Mouse (Mus musculus): Measurements from ENCODE around the gene Oxld1.

Oxld1 gene

GRCm38 (mm10) chr11:120457772-120458751 is at the start of gene Oxld1, which contains the start of gene Ccdc137:
Oxld1 (minus strand) TSS chr11:120458068.
Ccdc137 (plus strand) TSS chr11:120458115.
- in situ Hi-C loops (cut with MboI, MseI): no loop called here

- in situ Hi-C loops (cut with MboI, MseI): no loop called here
Observed at GRCm38 (mm10) chr11:120506899-120507298, 49.0 kb upstream of the Oxld1 start.

GRCm38 (mm10) chr11:120505661-120506060 is 47.8 kb upstream of the Oxld1 start:
- in situ Hi-C loops (cut with MboI, MseI): no loop called here

- in situ Hi-C loops (cut with MboI, MseI): no loop called here
Observed at GRCm38 (mm10) chr11:120501701-120502100, 43.8 kb upstream of the Oxld1 start.

GRCm38 (mm10) chr11:120501018-120501417 is 43.1 kb upstream of the Oxld1 start:
- in situ Hi-C loops (cut with MboI, MseI): no loop called here

GRCm38 (mm10) chr11:120500357-120500756 is 42.5 kb upstream of the Oxld1 start:
- in situ Hi-C loops (cut with MboI, MseI): no loop called here

GRCm38 (mm10) chr11:120499894-120500293 is 42.0 kb upstream of the Oxld1 start:
- in situ Hi-C loops (cut with MboI, MseI): no loop called here

- in situ Hi-C loops (cut with MboI, MseI): no loop called here
Observed at GRCm38 (mm10) chr11:120498891-120499290, 41.0 kb upstream of the Oxld1 start.

GRCm38 (mm10) chr11:120498226-120498625 is 40.4 kb upstream of the Oxld1 start:
- in situ Hi-C loops (cut with MboI, MseI): no loop called here

DNA sequence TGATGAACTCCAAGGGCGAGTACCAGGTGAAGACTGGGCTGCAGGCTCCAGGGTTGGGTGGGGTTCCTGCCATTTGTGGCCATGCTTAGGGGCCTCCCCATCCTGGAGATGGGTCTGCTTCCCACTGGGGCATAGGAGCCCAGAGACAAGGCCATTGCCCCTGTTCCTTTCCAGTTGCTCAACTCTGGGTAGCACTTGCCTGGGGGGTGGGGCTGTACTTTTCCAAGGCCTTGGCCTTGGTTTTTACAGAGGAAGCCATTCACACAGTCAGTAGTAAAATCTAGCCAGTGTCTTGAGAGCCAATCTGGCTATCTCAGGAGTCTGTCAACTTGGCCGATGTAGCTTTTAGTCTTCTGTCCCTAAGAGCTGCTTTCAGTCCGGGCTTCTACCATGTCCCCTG is 39.6 kb upstream of the Oxld1 start:
- in situ Hi-C loops (cut with MboI, MseI): no loop called here

DNA sequence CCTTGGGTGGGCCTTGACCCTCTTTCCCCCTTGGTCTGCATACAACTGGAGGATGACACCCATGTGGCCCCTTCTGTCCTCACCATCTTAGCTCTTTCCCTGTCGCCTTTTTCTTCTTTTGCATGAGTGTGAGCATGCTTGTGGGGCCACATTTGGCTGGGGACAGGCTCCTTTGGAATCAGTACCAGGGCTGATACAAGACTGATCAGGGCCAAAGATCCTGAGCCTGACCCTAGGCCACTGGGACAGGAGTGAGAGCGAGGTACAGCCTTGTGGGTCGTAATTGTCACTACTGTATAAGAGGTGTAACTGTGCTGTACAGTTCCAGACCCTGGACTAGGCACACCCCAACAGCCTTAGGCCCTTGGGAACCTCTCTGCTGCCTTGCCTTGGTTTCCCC is 36.0 kb upstream of the Oxld1 start:
- in situ Hi-C loops (cut with MboI, MseI): no loop called here

GRCm38 (mm10) chr11:120493351-120493750 is 35.5 kb upstream of the Oxld1 start:
- in situ Hi-C loops (cut with MboI, MseI): no loop called here

- in situ Hi-C loops (cut with MboI, MseI): no loop called here
Observed at GRCm38 (mm10) chr11:120492878-120493203, 35.0 kb upstream of the Oxld1 start.

GRCm38 (mm10) chr11:120492024-120492877 is 34.4 kb upstream of the Oxld1 start:
- in situ Hi-C loops (cut with MboI, MseI): no loop called here

DNA sequence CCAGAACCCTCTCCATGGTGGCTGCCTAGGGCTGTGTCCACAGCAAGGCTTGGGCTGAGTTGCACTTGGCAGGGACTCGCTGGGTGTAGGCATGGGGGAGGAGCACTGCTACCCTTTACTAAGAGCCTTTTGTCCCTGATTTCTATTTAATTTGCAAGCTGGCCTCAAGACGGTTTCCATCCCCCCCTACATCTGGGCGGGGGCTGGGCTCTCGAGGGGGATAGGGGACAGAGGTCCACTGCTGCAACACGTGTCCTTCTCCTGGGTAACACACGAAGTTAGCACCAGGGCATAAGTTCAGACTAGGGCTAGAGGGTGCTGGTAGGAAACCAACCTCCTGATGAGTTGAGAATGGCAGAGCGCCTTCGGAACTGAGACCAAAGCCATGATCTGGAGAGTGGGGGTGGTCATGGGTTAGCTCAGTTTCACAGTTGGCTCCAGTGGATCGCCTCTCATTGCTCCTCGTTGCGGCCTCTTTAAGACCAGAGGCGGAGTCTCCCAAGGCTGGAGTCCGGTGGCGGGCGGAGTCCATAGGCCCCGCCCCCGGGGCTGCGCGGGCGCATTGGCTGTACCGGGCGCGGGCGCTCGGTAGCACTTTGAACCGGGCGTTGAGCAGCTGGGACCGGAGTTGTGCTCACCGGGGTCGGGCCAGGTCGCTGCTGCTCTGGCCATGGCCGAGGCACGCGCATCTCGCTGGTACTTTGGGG is 33.6 kb upstream of the Oxld1 start, which contains the start of gene Slc25a10:
Gene Slc25a10 (plus strand): TSS at position 524 of the 707 bp plus-strand sequence.
- in situ Hi-C loops (cut with MboI, MseI): no loop called here

- in situ Hi-C loops (cut with MboI, MseI): no loop called here
Observed at GRCm38 (mm10) chr11:120490291-120491046, 32.6 kb upstream of the Oxld1 start.

GRCm38 (mm10) chr11:120489054-120489761 is 31.3 kb upstream of the Oxld1 start:
- in situ Hi-C loops (cut with MboI, MseI): no loop called here

- in situ Hi-C loops (cut with MboI, MseI): no loop called here
Observed at GRCm38 (mm10) chr11:120488516-120488915, 30.6 kb upstream of the Oxld1 start.

GRCm38 (mm10) chr11:120485251-120485650 is 27.4 kb upstream of the Oxld1 start:
- in situ Hi-C loops (cut with MboI, MseI): no loop called here

- in situ Hi-C loops (cut with MboI, MseI): no loop called here
Observed at GRCm38 (mm10) chr11:120484265-120484981, 26.6 kb upstream of the Oxld1 start, which contains the start of gene Mrpl12. Mrpl12 (plus strand) TSS chr11:120484613.

Data from T-helper 2 cell (primary cell).